Mouse (Mus musculus) spleen, postnatal 14 days (tissue): ENCODE data around the gene Lsamp.

Experiments used
- DNase-seq, 2 experiments: peaks; one replicate each; pipeline ENCODE4 v3.0.0; 2021 to 2022; ENCODE audit warnings: low spot score in 2 of 2

The Lsamp gene

DNA sequence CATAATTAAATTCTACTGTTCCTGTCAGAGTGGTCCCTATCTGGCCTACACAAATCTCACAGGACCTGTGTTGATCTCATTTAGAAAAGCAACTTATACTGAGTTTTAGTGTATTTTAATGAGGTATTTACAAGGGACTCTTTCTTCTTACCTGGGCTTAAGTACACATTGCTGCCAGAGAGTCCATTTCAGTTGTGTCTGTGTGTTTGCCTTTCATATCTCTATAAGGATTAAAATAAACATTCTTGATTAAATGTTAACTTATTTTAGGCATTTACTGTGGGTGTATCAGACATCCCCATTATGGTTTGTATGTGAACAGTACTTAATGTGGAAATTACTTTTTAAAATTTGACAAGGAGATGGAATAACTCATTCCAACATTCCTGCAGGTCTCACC lies 963.9 kb downstream of the Lsamp start:
- no peak for DNase-seq

DNA sequence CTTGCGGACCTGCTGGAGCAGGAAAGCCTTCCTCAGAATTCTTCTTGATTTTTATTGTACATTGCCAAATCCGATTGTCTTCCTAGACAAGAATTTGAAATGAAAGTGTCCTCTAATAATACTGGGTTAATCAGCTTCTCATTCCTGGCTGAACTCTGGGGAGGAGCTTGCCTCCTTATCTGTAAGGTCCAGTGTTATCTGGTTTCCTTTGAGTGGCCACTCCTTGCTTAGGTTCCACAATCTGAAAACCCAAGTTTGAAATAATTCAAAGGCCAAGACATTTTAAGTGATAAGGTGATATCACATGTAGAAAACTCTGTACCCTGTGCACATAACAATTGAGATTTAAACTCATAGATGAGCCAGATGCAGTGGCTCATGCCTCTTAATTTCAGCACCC lies 975.0 kb downstream of the Lsamp start:
- no peak for DNase-seq

DNA sequence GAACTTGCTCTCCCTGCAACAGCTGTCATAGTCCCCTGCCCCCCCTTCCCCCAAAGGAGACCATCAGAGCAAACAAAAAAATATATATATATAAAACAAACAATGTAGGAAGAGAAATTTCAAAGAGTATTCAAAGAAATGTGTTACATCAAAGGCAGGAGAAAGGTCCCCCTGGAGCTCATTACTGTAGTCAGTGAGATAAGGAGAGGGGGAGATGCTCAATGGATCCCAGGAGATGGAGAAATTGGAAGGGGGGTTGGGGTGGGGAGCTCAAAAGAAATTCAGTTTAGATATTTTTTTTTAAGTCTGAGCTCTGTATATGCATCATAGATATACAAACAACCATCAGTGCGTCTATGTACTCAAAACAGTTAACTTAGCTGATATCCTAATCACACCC lies 976.4 kb downstream of the Lsamp start:
- DNase-seq, result no peak

DNA sequence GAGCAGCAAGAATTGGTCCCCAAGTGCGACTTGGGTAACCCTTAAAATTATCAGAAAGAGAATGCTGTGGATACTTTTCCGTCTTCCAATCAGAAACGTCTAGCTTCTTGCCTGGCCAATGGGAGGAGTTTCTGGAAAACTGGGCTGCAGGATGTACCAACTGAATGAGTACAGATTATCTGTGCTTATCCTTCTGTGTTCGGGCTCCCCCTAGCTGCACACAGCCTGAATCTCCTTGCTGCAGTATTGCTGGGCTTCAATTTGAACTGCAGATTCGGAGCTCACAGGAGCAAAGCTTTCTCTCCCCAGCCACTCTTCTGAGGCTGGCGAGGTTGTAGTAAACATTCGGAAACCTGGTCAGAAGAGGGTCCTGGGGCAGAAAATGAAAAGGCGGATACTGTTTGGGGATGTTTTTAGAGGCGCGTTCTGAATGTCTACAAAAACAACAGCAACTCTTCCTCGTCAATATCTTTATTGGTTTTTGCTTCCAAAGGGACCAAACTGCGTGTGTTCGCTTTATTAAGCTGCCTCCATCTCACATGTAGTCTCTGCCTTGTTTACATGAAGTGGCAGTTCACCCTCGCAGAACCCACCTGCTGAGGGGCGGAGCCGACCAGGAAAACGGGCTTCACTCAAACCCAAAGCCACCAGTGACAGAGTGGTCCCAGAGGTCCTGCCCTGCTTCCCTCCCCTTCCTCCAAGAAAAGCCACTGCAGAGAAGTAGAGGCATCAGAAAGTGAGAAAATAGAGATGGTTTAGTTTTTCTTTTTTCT lies 984.1 kb downstream of the Lsamp start:
- DNase-seq, result no peak

DNA sequence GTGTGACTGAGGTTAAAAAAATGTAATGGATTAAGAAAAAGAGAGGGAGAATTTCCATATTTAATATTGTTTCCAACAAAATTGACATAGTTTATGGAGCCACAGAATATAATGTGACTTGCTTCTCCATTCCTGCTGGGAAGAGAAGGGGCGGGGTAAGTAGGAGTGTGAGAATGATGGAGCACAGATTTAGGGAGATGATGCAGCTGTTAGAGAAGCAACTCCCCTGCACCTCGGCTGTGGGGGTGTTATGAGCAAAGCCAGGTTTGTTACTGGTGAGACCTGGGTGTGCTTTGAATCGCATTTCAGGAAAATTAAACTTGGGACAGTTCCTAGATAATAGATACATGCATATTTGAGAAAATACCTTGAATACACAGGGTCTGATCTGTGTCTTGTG lies 987.2 kb downstream of the Lsamp start:
- no peak for DNase-seq

DNA sequence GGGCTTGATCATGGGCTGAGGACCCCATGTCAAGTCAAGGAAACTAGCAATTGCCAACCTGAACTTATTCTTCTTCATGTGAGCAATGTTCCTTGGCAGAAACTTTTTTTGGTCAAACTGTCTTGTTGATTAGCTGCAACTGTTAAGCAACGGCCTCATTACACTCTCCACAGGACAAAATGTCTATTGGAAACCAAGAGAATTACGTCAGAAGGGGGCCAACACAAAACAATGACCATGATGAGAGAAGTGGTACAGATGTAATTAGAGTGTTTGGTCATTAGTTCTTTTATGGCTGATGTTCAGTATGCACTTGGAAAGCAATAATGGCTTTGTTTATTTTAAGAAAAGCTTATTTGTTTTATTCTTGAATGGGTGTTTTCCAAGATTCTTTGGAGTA lies 989.9 kb downstream of the Lsamp start:
- DNase-seq, result no peak

DNA sequence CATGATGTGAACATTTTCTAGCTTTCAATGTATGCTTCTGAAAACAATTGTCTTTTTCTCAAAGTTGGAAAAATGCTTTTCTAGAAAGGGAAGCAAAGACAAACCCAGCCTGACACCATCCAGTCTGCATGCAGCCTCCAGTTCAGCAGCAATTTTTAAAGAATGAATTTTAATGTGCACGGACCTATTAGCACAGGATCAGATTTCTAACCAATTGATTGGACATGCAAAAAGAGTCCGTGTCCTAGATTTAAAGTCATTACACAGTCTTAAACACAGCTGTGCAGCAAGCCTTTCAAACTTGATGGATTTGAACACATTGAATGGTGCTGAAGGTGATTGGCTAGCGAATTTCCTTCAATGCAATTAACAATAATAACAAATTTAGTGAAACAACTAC lies 998.9 kb downstream of the Lsamp start:
- no peak for DNase-seq

DNA sequence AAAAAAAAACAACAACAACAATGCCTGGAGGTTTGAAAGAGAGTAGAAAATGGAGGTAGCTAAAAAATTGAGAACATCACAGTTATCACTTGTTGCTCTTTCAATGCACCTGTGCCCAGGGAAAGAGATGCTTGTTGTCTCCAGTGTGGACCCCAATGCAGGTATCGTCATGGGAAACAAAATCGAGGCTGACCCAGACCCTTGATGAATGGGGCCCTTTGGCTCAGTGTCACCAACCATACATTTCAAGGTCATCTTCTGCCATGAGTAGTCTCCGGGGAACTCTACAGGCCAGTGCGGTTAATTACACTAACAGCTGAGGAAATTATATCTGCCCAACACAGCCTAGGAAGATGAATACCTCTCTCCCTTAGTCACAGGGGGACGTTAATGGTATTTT lies 1023.4 kb downstream of the Lsamp start:
- DNase-seq, result no peak

DNA sequence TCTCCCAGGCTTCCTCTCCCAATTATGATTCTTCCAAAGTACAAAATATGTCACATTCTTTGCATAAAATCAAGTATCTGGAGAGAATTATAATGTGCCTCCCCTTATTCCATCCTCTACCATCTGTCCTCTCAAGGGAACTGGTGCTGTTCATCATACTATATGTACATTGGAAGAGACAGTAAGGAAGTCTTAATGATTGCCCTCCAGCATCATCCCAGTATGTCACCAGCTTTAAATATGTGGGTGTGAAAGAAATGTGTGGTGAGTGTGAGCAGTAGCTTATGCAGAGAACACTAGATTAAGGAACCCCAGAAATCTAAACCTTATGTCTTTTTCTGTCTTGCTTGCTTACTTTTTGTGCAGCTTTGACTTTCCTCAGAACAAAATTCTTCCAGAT lies 1050.6 kb downstream of the Lsamp start:
- no peak for DNase-seq

DNA sequence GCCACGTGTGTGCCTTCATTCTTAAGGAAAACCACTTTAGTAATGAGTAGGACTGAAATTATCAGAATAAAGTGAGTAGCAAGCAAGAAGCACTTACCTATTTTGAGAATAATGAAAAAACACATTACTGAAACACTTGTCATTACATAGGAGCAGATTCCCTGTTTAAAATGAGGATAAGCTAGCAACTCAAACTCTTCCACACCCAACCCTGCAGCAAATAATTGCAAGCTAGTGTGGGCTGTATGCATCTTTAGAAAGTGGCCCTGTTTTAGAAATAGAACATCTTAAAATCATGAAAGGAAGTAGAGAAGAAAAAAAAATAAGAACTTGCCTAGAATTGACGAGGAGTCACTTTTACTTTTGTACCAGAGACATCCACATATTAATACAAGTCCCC lies 1057.5 kb downstream of the Lsamp start:
- no peak for DNase-seq

DNA sequence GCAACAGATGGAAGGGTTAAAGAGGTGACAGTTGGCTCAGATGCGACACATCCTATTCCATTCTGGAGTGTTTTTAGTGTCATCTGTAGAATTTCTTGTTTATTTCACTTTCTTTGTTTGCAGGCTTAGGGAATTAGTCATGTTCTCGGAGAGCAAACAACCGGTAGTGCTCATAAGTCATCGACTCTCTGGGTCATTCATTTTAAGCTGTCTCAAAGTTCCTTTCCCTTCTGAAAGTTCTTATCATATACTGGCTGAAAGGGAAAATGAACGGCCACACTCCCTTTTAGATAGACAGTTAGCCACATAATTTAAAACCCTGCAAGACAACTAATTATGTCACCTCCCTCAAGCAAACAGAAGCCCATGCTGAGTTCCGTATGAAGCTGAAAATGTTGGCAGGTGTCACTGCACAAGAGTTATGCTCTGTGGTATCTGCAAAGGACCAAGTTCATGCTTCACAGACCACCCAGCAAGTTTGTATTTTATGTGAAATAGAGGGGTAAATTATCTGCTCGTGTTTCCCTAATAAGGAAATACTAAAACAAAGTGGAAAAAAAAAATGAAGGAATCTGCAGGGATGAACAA lies 1079.2 kb downstream of the Lsamp start:
- no peak for DNase-seq

DNA sequence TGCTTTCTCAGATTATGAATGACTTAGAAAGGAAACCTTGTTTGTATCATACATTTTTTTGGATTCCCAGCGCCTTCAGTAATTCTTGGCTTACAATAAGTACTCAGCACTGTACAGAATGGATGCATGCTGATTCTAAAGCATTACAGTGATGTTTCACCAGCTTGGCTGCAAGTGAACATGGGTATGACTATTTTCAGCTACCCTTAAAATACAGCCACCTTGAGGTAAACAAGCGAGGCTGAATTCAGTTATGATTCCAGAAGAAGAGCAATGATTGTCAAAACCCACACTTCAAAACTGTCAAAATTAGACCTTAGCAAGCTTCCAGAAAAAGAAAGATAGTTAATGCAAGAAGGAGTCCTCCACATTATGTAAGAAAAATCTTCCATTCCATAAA lies 1089.3 kb downstream of the Lsamp start:
- DNase-seq, result no peak

DNA sequence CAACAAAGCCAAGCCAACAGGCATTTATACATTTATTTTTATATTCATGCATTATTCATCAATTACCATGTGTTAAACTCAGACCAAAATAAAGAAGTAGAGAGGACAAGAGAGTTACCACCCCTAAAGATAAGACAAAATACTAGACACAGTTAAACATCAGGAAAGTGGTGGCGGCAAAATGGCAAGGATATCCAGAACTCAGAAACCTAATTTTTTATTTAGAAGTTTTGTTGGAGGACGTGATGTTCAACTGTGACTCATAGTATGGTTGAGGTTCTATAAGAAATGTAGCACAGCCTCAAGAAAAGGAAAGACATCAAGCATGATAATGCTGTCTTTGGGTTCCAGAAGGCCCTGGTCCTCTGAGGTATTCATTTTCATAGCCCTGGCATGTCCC lies 1104.5 kb downstream of the Lsamp start:
- DNase-seq, result no peak

DNA sequence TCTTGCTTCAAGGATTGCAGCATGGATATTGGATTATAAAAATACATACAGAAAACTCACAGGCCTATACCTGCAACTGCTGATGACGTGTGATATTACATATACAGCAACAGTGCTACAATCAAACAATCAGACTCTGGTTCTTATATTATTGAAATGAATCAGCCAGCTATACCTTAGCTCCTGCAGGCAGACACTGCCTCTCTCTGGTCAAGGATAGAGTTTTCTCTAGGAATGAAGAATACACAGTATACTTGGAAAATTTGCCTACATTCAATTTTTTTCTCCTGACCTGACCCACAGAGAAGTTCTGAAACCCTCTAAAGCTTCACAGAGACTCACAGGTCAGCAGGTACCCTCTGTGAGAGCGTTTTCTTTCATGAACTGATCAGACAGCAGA lies 1105.9 kb downstream of the Lsamp start:
- DNase-seq, result no peak

DNA sequence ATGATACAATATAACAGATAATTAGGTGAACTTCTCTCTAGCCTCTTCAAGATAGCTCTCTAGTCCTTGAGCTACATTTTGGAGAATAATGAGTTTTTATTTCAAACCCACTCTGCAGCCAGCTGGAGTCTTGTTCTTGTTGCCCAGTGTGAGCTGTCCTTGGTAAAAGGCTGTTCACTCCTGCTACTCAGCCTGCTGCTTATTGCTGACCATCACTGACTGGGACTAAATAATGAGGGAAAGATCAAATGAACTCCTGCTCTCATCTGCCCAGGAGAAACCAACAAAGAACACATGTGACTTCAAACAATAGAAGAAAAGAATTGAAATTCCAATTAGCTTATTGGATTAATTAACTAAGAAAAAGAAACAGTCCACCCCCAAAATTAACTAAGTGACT lies 1107.1 kb downstream of the Lsamp start:
- DNase-seq, result no peak

DNA sequence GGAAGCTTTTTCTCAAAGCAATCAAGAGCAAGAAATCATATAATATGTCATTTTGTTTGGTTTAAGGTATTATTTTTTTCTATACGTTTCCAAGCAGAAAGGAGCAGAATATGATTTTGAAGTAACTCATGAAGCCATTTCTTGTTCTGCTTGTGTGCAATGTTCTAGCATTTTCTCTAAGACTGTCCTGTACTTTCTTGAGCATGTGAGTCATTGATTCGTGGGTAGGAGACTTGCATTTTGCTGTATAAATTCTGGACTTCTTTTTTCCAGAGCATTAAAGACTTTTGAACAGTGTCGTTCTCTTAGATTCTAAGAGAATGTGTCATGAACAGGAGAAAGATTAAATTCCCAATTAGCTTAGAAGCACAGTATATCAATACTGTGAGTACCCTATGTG lies 1118.6 kb downstream of the Lsamp start:
- no peak for DNase-seq

DNA sequence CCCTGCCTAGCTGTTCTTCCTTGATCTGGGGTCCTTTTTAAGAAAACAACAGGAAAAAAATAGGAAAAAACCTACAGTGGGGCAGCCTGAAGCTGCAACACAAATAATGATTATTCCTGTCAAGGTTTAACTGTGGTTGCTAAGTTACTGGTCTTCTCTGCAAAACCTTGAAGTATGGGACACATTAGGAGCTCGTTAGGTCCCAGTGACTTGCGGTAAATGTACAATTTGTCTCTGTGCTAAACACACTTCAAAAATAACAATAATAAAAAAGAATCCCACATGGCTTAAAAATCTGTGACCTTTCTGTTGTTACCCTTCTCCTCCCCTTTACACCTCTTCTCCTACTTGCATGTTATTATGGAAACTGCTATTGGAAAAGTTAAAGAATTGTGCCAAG lies 1140.2 kb downstream of the Lsamp start:
- DNase-seq, result no peak

DNA sequence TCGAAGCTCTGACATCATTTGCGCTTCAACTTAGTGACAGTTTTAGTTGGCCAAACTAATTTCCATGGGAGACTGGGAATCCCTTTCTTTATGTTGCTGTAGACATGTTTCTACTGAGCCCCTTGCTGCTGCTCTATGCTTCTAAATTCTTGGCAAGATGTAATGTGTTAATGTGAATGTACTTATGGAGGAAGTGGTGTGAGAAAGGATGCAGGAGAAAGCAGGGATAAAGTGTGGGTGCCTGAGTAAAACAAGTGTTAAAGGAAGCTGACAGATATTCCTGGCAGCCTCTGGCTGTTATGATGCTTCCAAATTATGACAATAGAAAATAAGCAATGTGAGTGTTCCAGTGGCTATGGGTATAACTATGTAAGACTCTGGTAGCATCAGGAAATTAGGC lies 1140.9 kb downstream of the Lsamp start:
- no peak for DNase-seq

DNA sequence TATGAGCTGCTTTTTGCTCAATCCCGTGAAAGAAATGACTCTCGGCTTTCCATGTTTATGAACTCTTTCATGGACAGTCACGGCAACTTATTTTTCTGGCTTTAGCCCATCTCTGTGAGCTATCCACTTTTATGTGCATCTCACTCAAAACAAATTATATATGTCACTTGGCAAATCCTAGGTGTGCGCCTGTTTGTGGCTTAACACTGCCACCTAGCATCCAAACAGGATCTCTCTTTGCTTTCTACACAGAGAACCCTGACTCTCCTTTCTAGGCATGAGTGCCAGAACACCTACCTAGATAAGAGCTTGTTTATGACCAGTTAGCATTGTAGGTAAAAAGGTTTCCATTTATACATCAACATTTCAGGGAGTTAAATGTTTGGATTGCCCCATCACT lies 1146.9 kb downstream of the Lsamp start:
- no peak for DNase-seq

DNA sequence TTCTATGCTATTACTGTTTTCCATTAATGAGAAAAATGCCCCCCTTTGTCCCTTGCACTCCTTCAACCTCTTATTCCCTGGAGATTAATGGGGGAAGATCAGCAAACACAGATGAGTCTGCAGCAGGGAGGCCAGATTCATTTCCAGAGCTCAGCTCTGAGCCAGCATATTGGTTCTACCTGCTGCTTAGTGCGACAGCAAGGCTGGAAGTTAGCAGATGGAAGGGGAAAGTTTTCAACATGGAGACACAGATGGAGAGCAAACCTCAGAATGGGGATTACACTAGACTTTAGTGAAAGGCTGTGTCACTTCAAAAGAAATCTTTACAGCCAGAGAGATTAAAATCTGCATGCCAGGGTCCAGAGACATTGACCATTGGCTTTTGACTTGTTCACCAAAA lies 1188.7 kb downstream of the Lsamp start:
- no peak for DNase-seq

DNA sequence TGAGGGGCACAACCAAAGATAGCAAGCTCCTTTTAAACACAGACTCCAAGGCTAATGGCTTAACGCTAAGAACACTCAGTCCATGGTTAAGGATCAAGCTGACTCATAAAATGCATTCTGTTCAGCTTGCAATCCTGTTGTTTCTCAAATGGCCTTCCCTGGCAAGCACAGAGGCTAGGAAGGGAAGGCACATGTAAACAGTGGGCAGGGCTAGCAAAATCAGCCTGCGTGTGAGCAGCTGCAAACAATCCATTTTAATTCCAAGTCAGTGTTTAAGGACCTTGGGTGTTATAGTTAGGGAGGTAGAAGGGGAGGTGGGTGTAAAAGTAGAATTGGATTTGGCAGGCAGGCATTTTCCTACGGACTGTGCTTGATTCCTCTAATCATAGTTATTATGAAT lies 1195.4 kb downstream of the Lsamp start:
- DNase-seq, result no peak

DNA sequence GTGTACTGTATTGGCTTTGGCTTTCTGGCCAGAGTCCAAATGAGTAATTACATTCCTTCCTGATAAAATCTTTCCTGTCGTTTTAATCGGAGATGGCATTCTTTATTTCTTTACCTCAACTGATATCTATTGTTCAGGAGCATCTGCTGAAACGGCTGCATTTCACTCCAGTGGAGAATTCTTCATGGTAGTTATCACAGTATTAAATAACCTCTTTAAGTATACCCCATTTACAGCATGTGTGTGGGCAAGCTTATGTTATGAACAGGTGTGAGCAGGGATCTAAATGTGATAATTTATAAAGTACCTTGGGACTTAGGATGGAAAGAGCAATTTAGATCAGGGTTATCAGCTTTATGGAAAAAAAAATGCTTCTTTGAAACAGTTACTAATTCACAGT lies 1196.7 kb downstream of the Lsamp start:
- no peak for DNase-seq

DNA sequence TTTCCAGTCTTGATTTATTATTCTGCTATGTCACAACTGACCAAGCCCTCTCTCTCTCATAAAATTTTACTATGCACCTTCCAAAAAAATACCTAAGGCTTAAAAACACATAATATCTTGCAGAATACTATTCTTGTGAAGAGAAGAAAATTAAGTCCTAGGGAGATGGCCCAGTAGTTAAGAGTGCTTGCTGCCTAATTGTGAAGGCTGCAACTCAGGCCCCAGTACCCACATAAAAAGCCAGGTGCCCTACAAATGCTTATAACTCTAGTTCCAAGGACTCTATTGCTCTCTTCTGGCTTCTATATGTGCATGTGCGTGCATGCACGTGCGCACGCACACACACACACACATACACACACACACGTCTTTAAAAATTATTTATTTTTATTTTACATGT lies 1225.9 kb downstream of the Lsamp start:
- no peak for DNase-seq

DNA sequence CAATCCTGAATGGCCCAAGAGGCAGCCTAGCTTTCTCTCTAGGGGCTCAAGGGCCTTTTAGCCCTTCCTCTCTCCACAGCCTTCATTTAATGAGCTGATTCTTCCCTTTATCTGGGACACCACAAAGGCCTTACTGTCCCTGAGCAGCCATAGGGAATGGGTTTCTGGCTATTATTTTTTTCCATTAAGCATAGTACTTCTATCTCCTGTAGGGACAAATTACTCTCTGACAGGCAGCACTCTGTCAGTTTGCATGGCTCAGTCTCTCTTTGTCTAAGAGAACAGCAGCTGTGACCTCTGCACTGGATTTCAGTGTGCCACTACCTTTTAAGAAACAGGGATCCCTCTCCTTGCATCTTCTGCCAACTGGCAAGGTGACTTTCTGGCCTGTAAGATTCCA lies 1251.7 kb downstream of the Lsamp start:
- DNase-seq, result no peak
